Mouse (Mus musculus) erythroid progenitor cell, adult 5-6 weeks (primary cell): ENCODE measurements around the gene Cyth3. TPM values are rescaled to one million over a fixed set of nuclear protein-coding genes. Genes with fewer than 3 reads are reported as not detected.

ENCODE experiments used
- ATAC-seq: replicated peaks from 2 replicates; pipeline ENCODE4 v1.8.0; 2016; ENCODE audit warnings: moderate number of reproducible peaks, mild to moderate bottlenecking, moderate TSS enrichment, inconsistent platforms; ENCODE audit not compliant: poor library complexity, low FRiP score, severe bottlenecking
- total RNA-seq, 2 experiments: library from RNA; stranded (forward) in 1 of 2; stranded (reverse) in 1 of 2; fragments of 150-400 nt in 1 of 2; fragments of 186-747, 209-891 nt in 1 of 2; gene quantifications; 2 replicates each; pipeline versions ENCODE4 v1.2.3 to v1.2.4; 2015 to 2017; ENCODE audit warnings: low replicate concordance in 2 of 2

Gene Cyth3
- total RNA-seq, 2 experiments from 2014 or later, result 53.3 to 63.7 TPM

- ATAC-seq, result no peak
These were observed 7.7 kb upstream of the Cyth3 start for GRCm38 (mm10) chr5:143614519-143614918.

GRCm38 (mm10) chr5:143615353-143615752, 6.9 kb upstream of the Cyth3 start:
- ATAC-seq, result no peak

GRCm38 (mm10) chr5:143616116-143616515, 6.1 kb upstream of the Cyth3 start:
- no peak for ATAC-seq

- ATAC-seq, result no peak
These were observed 5.5 kb upstream of the Cyth3 start for GRCm38 (mm10) chr5:143616657-143617329.

- no peak for ATAC-seq
These were observed 4.6 kb upstream of the Cyth3 start for GRCm38 (mm10) chr5:143617487-143618209.

- ATAC-seq, result no peak
These were observed 3.7 kb upstream of the Cyth3 start for GRCm38 (mm10) chr5:143618585-143618984.

GRCm38 (mm10) chr5:143620196-143620595, 2.1 kb upstream of the Cyth3 start:
- ATAC-seq, result no peak

GRCm38 (mm10) chr5:143620941-143621340, 1.3 kb upstream of the Cyth3 start:
- ATAC-seq, result no peak

GRCm38 (mm10) chr5:143622623-143623150, 440 bp downstream of the Cyth3 start:
- ATAC-seq, result peak; percentile 28

GRCm38 (mm10) chr5:143623356-143624295, 1.4 kb downstream of the Cyth3 start:
- no peak for ATAC-seq

GRCm38 (mm10) chr5:143624449-143624848, 2.2 kb downstream of the Cyth3 start:
- no peak for ATAC-seq

GRCm38 (mm10) chr5:143625497-143625896, 3.2 kb downstream of the Cyth3 start:
- ATAC-seq, result peak; percentile 68

- peak; percentile 2; the same call in 1 of the 2 replicates for ATAC-seq
These were observed 3.8 kb downstream of the Cyth3 start for GRCm38 (mm10) chr5:143625940-143626588.

- no peak for ATAC-seq
These were observed 5.3 kb downstream of the Cyth3 start for GRCm38 (mm10) chr5:143627507-143627906.

- ATAC-seq, result no peak
These were observed 5.7 kb downstream of the Cyth3 start for GRCm38 (mm10) chr5:143627926-143628325.

GRCm38 (mm10) chr5:143629686-143630085, 7.4 kb downstream of the Cyth3 start:
- no peak for ATAC-seq

- ATAC-seq, result no peak
These were observed 8.0 kb downstream of the Cyth3 start for GRCm38 (mm10) chr5:143630214-143630613.

GRCm38 (mm10) chr5:143630738-143631137, 8.5 kb downstream of the Cyth3 start:
- ATAC-seq, result no peak

GRCm38 (mm10) chr5:143631559-143631958, 9.3 kb downstream of the Cyth3 start:
- no peak for ATAC-seq
